Mouse (Mus musculus) G1E (cell line): ENCODE measurements around the gene Dpm1.

Source experiments
- CTCF ChIP-seq: IDR thresholded peaks from 2 replicates; pipeline ENCODE4 v1.5.1; 2012; ENCODE audit warnings: low read depth, low read length, inconsistent platforms, mixed read lengths
- GATA1 ChIP-seq: IDR thresholded peaks from 2 replicates; pipeline ENCODE4 v1.6.1; 2012; ENCODE audit warnings: borderline replicate concordance, low read length, inconsistent platforms, mixed read lengths
- GATA2 ChIP-seq: IDR thresholded peaks from 2 replicates; pipeline ENCODE4 v1.6.1; 2012; ENCODE audit warnings: low read depth, low read length, inconsistent platforms, borderline replicate concordance
- TAL1 ChIP-seq: conservative IDR thresholded peaks from 2 replicates; pipeline ENCODE4 v1.6.1; 2012; ENCODE audit warnings: low read depth, low read length, inconsistent platforms, mixed read lengths

GRCm38 (mm10) chr2:168166750-168167460 is 63.5 kb downstream of the Dpm1 start:
- TF ChIP-seq GATA1 (no peak), CTCF (no peak), TAL1 (no peak), GATA2 (no peak)
